Mouse (Mus musculus): ENCODE results near the gene Actl6b.

DNA sequence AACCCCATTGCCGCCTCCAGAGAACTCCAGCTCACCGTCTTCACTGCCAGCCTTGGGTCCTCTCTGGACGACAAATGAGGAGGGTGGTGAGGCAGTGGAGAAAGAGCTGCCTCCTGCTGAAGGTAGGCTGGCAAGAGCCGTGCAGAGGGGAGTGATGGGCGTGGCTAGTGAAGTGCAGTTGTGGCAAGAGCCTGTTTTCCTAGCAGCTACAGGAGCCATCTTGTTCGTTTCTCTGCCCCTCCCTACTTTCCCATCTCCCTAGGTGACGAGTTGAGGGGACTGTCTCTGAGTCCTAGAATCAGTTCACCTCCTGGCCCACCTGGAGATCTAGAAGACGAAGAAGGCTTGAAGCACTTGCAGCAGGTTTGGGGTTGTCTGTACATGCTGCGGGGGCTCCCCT, 31.5 kb upstream of the Actl6b start:
- TF ChIP-seq POLR2A (IDR thresholded peaks at IDR 0.05; ENCODE audit: control insufficient read depth, extremely low read depth, insufficient read depth, low read length, poor library complexity) (no peak), CTCF (IDR thresholded peaks at IDR 0.05; ENCODE audit: borderline replicate concordance, control insufficient read depth, extremely low read depth, insufficient read depth, low read length, poor library complexity) (no peak)
